Mouse (Mus musculus) liver (tissue): Measurements from ENCODE around the gene Atp9a.

Source experiments
- DNase-seq: peaks from one replicate; pipeline ENCODE4 v3.0.0-alpha.2; 2020; ENCODE audit warnings: mixed read lengths

Atp9a gene

DNA sequence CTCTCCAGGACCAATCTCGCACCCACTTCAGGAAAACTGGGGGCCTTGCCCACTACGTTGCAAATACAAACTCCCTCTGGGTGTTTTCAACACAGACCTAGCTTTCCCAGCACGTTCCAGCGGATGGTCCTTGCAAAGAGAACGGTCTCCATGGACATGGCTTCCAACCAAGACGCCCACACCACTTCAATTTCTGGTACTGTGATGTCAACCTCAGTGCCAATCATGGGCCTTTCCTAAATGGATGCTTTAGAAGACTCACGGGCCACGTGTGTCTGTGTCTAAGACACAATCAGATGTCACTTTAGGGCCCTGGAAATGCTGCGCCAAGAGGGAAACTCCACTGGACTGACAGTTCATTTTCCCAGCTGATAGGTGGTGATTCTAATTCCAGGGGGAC lies 60.7 kb downstream of the Atp9a start:
- no peak for DNase-seq

DNA sequence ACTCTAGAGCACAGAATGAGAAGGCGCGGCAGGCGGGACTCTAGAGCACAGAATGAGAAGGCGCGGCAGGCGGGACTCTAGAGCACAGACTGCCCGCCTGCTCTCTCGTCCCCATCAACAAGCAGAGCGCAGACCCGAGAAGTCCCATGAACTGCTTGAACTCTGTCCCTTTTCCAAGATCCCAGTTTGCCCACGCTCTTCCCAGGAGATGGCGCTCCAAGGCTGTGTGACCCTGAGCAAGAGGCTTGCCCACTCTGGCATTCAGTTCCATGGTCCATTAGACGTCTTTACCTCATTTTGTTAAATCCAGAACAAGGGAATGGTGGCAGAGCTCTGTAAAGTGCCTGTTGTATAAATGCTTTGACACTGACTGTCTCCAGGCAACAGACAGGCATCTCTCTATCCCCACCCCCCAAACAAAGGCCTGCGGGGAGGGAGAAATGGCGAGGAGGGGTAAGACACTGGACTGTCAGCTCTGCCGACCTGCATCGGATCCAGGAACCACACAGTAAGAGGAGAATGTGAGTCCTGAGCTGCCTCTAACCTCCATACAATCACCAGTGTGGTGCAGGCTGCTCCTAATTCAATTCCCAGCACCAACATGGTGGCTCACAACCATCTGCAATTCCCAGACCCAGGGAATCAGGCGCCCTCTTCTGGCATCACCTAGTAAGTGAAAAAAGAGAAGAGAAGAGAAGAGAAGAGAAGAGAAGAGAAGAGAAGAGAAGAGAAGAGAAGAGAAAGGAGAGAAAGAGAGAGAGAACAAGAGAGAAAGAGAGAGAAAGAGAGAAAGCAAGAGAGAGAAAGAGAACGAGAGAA lies 62.6 kb downstream of the Atp9a start:
- DNase-seq, result no peak

DNA sequence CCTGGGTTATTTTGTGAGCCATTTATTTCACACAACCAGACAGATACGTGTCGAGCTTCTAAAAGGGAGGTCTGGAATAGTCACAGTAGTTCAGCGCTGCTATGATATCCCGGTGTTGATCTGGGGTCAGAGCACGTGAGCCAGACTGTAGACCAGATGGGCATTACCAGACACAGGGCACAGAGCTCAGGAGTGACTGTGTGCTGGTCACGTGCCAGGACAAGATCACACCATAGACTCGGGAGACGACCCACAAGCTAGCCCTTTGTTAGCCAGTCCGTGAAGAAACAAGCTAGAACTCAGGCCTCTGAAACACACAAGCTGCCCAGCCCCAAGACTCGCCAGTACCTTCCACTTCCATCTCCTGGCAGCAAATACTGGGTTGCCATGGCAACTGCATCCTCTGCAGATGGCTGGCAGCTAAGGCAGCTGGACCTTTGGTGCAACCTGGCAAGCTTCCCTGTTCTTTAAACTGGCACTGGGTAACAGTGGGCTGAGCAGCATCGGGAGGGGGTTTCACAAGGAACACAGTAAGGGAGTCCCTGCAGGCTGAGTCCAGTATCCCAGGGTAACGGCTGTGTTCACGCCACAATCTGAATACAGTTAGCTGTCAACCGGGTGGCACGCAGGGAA lies 63.4 kb downstream of the Atp9a start:
- DNase-seq, result no peak

GRCm38 (mm10) chr2:168677650-168678049 lies 64.6 kb downstream of the Atp9a start:
- DNase-seq, result no peak

DNA sequence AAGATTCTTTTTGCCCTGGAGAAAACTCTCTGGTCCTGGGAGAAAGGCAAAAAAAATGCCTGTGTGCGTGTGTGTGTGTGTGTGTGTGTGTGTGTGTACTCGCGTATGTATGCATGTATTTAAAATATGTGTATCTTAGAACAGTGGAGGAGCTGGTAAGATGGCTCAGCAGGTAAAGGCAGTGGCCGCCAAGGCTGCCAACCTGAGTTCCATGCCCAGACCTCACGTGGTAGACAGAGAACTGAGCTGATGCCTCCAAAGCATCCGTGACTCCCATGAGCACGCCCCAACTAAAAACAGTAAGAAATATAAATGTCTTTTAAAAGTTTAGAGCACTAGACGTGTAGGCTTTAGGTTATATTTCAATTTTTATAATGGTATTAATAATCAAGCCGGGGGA lies 70.5 kb downstream of the Atp9a start:
- no peak for DNase-seq

- DNase-seq, result no peak
Measured at GRCm38 (mm10) chr2:168670241-168670640, 72.0 kb downstream of the Atp9a start.

DNA sequence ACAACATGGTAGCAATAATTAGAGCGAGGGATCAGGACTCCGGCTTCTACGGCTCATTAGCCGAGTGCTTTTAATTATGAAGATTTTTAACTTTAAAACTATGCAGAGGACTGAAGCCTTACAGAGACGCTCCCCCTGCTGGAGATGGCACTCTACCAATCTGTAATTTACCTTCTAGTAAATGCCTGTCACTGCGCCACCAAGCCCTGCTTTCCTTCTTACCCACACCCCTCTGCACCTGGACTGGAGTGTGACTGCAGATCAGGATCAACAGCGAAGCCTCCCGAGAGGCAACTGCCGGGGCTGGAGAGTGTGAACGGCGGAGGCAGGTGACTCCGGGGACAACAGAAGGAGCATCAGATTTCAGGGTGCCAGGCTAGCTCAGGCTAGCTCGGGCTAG lies 72.4 kb downstream of the Atp9a start:
- no peak for DNase-seq

GRCm38 (mm10) chr2:168667745-168668144 lies 74.5 kb downstream of the Atp9a start:
- DNase-seq, result no peak

DNA sequence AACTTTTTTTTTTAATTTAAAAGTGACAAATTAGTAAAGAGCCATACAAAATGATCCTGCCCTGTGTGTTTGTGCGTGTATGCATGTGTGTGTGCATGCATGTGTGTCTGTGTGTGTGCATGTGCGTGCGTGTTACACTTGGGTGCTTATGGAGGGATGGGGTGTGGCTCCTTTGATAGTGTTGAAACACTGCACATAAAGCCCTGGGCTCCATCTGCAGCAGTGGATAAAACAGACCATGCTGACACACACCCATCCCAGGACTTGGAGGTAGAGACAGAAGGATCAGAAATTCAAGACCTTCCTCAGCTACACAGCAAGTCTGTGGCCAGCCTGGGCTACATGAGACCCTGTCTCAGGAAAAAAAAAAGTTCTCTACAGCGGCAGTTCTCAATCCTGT lies 76.5 kb downstream of the Atp9a start:
- no peak for DNase-seq

DNA sequence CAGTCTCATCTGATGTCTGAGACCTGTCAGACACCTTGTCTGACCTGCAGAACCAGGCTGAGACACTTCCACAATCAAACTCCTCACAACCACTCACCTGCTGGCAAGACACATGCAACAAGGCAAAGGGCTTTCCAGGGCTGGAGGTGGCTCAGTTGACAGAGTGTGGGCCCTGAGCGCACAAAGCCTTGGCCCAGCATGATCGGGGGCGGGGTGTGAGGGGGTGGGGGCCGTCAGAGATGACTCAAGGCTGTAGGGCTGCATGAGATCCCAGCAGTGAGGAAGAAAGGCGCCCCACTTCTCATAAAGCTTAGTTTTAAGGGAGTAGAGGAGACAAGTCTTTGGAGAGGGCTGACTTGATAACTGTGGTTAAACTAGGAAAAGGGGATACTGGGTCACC lies 78.5 kb downstream of the Atp9a start:
- no peak for DNase-seq

DNA sequence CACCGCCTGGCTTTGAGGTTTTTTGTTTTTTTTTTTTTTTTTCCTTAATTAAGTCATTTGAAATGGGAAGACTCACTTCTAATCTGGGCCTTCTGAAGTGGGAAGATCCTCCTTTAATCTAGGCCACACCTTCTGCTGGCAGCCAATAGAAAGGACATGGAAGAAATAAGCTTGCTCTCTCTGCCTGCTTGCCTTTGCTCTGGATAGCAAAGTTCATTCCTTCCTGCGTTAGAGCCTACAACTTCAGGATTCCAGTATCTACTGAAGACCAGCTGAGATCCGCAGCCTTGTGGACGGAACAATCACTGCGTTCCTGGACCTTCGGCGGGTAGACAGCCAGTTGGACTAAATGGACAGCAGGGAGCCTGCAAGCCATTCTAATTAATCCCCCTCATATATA lies 79.0 kb downstream of the Atp9a start:
- DNase-seq, result no peak

GRCm38 (mm10) chr2:168661802-168662201 lies 80.4 kb downstream of the Atp9a start:
- DNase-seq, result no peak

GRCm38 (mm10) chr2:168660344-168660743 lies 81.9 kb downstream of the Atp9a start:
- no peak for DNase-seq

- no peak for DNase-seq
Measured at GRCm38 (mm10) chr2:168658551-168658950, 83.7 kb downstream of the Atp9a start.

- no peak for DNase-seq
Measured at GRCm38 (mm10) chr2:168656569-168657308, 85.5 kb downstream of the Atp9a start.

GRCm38 (mm10) chr2:168654983-168655669 lies 87.1 kb downstream of the Atp9a start:
- peak; percentile 29 for DNase-seq

- no peak for DNase-seq
Measured at GRCm38 (mm10) chr2:168654482-168654881, 87.7 kb downstream of the Atp9a start.

- peak; percentile 32 for DNase-seq
Measured at GRCm38 (mm10) chr2:168651757-168652156, 90.5 kb downstream of the Atp9a start.

DNA sequence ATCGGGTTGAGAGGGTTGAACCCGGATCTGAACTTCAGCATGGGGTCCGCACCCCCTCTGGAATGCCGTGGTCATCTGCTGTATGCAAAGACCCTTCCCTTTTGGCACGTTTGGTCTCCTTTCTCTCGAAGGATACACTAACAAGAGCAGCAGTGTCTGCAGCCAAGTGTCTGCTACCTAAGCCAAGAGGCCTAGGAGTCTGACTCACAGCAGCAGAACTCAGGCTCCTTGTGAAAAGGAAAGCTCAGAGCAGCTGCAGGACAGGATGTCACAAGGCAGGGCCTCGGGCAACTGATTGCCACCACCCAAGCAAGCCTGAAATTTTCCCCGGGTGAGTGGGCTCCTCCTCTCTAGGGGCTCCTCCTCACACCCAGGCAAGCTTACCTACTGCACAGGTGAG lies 94.0 kb downstream of the Atp9a start:
- DNase-seq, result no peak

GRCm38 (mm10) chr2:168644855-168645254 lies 97.4 kb downstream of the Atp9a start:
- DNase-seq, result no peak

DNA sequence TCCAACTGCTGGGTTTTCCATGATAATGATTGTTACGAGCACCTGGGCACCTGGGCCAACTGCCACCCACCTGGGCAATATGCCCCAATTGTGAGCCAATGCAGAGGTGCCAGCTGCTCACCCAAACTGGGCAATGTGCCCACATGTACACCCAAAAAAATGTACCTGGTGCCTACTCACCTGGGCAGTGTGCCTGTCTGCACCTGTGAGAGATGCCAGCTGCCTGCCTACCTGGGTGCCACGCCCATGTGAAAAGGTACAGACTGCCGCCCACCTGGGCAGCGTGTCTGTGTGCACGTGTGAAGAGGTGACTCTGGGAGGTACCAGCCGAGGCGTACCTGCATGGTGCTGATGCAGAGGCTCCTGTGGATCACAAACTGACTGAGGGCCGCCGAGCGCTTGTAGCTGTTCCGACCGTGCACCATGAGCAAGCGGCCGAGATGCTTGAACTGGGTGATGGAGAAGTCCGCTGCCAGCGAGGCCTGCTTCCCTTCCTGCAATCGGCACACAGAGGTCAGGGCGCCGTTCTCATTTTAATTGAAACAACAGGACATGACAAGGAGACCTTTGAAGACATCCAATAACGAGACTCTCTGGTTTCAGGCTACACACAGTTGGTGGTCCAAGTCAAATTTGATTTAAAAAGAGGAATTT lies 98.6 kb downstream of the Atp9a start:
- DNase-seq, result no peak

DNA sequence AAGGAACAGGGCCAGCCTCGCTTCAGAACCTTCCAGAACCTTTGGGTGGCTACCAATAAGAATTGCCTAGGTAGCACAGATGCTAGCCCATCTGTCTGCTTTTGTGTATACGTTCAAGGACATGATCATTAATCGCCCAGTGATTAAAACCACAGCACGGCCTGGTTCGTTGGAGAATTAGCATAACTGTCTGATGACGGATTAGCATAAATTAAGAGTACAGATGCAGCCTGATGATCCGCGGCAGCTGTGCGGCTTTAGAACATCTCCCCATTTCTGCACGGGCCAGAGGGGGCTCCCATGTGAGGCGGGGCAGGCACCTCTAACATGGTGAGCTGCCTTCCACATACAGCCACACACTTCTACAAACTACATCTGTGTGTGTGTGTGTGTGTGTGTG lies 100.0 kb downstream of the Atp9a start:
- DNase-seq, result no peak

DNA sequence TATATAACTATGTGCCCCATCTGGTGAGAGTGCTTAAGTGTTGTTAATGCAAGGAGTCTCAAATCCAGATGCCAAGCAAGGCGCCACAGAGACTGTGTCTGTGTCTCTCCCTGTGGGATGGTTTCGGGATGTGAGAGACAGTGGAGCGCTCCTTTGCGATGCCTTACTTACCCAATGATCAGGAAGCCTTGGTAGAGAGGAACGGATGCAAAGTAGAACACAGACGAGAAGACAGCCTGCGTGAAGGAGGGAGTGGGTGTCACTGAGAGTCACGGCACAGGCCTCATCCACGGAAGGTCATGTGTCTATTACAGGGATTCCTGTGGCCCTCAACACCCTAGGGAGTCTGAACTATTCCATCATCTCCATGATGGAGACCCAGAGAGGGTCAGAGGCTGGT lies 101.7 kb downstream of the Atp9a start:
- DNase-seq, result no peak
